Mouse (Mus musculus) cerebellum, adult 11-12 months (tissue): ENCODE measurements at regions not wholly inside any gene's neighbourhood (a gene's known extent, or its start where the extent isn't known, plus 50 kb on each side); places are given as distances from the start of the nearest gene placed in this dataset.

Experiments
- DNase-seq: peaks from one replicate; pipeline ENCODE4 v3.0.0; 2022

GRCm38 (mm10) chr8:112196423-112196822 is 181.6 kb upstream of the Gm6793 start:
- no peak for DNase-seq

- DNase-seq, result no peak
Observed at GRCm38 (mm10) chr8:112195880-112196279, 181.0 kb upstream of the Gm6793 start.

DNA sequence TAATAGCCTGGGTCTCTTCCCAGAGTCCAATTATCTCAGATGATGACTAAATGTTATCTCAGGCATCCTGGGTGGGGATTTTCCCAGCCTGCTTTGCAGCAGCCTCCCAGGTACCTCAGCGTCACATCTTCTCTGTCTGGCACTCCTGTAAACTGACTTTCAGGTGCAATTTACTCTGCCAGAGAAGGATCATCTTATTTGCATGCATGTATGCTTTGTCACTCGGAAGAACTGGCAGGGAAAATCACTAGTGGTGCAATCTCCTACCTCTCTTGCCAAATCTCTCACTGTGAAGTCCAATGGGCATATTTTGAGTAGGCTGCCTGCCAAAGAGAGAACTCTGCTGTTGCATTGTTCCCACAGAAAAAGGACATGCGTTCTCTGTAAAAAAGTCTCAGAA is 177.0 kb upstream of the Gm6793 start:
- DNase-seq, result peak; percentile 32

GRCm38 (mm10) chr8:112189698-112190097 is 174.9 kb upstream of the Gm6793 start:
- no peak for DNase-seq

GRCm38 (mm10) chr8:112170184-112170583 is 155.3 kb upstream of the Gm6793 start:
- DNase-seq, result no peak

DNA sequence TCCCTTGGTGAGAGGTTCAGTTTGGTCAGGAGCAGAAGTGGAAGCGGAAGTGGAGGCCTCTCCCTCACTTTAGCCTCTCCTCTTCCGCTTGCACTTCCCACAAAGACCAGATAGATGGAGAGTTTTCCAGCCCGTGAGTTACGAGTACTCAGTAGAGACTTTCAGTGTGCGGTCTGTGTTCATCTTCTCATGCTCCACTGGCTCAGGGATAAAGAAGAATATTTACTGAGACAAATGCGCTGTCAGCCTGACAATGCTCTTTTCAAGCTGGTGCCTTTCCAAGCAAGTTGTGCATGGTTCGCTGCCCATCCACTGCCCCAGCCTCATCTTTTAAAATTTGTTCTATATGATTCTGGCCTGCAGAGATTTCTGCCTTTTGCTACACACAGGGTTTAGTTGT is 141.8 kb upstream of the Gm6793 start:
- no peak for DNase-seq

DNA sequence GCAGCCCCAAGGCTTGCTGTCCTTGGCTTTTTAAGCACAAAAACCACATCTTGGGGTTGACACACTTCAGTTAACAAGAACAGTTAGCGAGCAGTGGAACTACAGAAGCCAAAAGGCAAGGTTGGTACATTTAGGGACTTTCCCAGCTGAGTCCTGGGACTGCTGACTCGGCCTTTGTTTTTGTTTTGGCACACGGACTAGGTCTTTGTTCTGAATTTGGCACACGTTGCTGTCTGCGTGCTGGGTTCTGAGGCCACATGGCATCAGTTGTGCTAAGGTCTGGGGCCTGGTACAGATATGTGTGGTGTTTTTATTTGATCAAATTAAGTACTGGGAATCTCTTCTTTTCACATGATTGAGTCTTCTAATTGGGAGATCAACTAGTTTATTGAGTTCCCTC is 124.1 kb upstream of the Gm6793 start:
- DNase-seq, result peak; percentile 19

DNA sequence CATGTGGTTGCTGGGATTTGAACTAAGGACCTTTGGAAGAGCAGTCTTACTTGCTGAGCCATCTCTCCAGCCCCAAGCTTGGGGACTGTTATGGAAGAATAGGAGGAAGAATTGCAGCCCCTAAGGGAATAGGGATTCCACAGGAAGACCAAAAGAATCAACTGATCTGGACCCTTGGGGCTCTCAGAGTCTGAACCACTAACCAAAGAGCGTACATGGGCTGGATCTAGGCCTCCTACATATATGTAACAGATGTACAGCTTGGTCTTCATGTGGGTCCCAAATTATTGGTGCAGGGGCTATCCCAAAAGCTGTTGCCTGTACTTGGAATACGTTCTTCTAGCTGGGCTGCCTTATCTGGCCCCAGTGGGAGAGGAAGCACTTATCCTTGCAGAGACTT is 115.4 kb upstream of the Gm6793 start:
- DNase-seq, result no peak

DNA sequence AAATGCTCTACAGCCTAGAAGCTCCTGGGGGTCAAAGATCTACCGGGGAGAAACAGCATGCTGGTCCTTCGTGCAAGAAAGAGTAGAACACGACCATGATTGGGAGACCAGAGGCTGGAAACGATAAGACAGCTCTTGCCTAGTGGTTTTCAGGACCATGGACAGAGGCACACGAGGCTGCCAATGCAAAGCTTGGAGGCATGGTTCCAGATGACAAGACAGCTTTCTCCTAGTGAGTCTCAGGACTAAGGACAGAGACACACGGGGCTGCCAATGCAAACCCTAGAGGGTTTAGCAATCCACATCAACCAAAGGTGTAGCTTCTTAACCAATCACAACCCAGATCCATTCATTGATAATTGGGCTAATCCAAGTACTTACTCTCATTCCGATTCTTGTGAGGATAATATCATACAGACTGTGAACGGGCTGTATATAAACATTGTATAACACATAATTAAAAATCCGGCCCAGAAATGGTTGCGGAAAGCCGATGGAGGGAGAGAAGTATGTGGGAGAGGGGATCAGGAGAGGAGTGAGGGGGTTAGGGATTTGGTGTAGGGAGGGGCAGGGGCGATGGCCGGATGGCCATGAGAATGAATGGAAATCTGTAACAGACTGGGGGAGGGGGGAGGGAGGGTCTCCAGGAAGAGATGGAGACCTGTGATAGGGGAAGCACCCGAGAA is 114.1 kb upstream of the Gm6793 start:
- no peak for DNase-seq

GRCm38 (mm10) chr8:112111950-112112349 is 97.1 kb upstream of the Gm6793 start:
- DNase-seq, result no peak

- DNase-seq, result peak; percentile 15
Observed at GRCm38 (mm10) chr8:112097883-112098635, 83.2 kb upstream of the Gm6793 start.

- no peak for DNase-seq
Observed at GRCm38 (mm10) chr8:112094881-112095280, 80.0 kb upstream of the Gm6793 start.

DNA sequence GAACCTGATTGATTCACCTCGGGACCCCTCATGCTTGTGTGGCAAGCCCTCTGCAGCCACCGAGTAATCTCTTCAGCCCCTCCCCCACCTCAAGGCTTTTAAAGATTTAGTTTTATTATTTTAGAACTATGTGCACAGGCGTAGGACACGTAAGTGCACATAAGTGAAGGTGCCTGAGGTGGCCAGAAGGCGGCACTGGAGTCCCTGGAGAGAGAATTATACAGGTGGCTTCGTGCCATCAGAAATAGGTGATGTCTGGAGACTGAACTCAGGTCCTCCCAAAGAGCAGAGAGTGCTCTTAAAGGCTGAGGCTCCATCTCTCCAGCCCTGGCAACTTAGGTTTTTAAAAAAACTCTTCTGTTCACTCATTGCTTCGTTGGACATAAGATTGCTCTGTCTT is 78.7 kb upstream of the Gm6793 start:
- no peak for DNase-seq

GRCm38 (mm10) chr8:112092831-112093230 is 78.0 kb upstream of the Gm6793 start:
- DNase-seq, result no peak

DNA sequence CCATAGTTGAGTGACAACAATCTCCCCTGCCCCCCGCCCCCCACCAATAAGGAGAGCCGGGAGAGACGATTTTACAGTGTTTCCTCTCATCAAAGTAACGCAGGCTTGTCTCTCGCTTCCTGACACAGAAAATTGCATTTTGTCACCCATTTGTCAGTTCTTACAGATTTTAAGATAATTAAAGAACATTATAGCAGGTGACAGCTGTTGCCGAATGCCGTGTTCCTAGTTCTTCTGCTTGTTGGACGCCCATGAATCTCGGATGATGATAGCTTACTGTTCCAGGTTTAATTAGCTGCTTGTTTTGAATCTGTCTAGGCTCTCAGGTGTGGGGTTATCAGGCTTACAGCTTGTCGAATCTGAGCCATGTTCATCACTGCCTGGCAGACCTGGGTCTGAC is 63.8 kb upstream of the Gm6793 start:
- no peak for DNase-seq

DNA sequence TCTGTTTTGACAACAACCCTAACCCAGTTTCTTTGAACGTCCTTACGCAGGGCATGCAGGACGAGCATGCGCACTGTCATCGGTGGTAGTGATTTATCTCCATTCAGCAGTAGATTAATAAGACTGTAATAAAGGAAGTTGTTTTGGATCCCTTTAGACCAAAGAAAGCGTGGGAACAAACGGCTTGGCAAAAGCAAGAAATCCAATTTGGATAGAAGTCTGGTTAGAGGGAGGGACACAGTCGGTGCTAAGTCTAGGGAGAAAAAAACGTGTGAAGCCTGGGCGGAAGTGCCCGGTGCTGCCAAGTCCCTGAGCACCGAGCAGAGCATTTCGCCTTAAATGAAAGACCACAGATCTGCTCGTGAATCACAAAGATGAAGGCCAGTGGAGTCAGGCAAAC is 57.4 kb upstream of the Gm6793 start:
- no peak for DNase-seq

DNA sequence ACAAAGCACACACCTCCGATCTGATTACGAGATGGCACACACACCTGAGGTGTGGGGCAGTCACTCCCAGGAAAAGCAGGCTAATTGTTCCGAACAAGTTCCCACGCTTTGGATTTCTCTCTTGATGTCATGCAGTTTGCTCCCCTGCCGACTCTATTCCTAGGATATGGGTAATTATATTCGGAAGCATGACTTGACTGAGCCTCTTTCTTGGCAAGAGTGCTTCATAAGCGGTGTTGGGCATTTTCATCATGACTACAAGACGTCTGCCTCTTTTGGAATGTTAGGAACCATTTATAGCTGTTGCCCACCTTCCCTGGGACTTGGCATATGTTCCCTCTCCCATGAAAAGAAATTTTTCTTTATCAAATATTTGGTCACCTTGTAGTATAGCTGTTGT is 55.4 kb upstream of the Gm6793 start:
- no peak for DNase-seq
